Mouse (Mus musculus): ENCODE data around the gene Pias1.
A peak's percentile ranks its signal among the peaks of the same experiment; 100 is the strongest.

The Pias1 gene

GRCm38 (mm10) chr9:62987824-62988223, at the start of gene Pias1:
Pias1 (minus strand) TSS chr9:62987924.
- DNase-seq (ENCODE audit: low read depth) = no peak

- no peak for DNase-seq (ENCODE audit: low read depth)
These were observed 47.7 kb upstream of the Pias1 start for GRCm38 (mm10) chr9:63035431-63035830.

- no peak for DNase-seq (ENCODE audit: low read depth)
These were observed 43.5 kb upstream of the Pias1 start for GRCm38 (mm10) chr9:63031011-63031782.

- DNase-seq (ENCODE audit: low read depth) = no peak
These were observed 34.8 kb upstream of the Pias1 start for GRCm38 (mm10) chr9:63022486-63022885.

GRCm38 (mm10) chr9:63007371-63007770, 19.6 kb upstream of the Pias1 start:
- DNase-seq (ENCODE audit: low read depth) = no peak

- DNase-seq (ENCODE audit: low read depth) = no peak
These were observed 18.5 kb upstream of the Pias1 start for GRCm38 (mm10) chr9:63006081-63006820.

GRCm38 (mm10) chr9:62998561-62998960, 10.8 kb upstream of the Pias1 start:
- DNase-seq (ENCODE audit: low read depth) = no peak

- no peak for DNase-seq (ENCODE audit: low read depth)
These were observed 9.9 kb upstream of the Pias1 start for GRCm38 (mm10) chr9:62997626-62998025.

- no peak for DNase-seq (ENCODE audit: low read depth)
These were observed 7.5 kb upstream of the Pias1 start for GRCm38 (mm10) chr9:62995186-62995585.

- no peak for DNase-seq (ENCODE audit: low read depth)
These were observed 2.4 kb upstream of the Pias1 start for GRCm38 (mm10) chr9:62990134-62990533.

- DNase-seq (ENCODE audit: low read depth) = peak; percentile 98
These were observed 6.9 kb downstream of the Pias1 start for GRCm38 (mm10) chr9:62980777-62981202.

- DNase-seq (ENCODE audit: low read depth) = peak; percentile 48
These were observed 7.5 kb downstream of the Pias1 start for GRCm38 (mm10) chr9:62980162-62980776.

GRCm38 (mm10) chr9:62979461-62980161, 8.1 kb downstream of the Pias1 start:
- no peak for DNase-seq (ENCODE audit: low read depth)

GRCm38 (mm10) chr9:62977152-62977551, 10.6 kb downstream of the Pias1 start:
- DNase-seq (ENCODE audit: low read depth) = peak; percentile 70

GRCm38 (mm10) chr9:62975830-62976229, 11.9 kb downstream of the Pias1 start:
- DNase-seq (ENCODE audit: low read depth) = no peak

GRCm38 (mm10) chr9:62974439-62974838, 13.3 kb downstream of the Pias1 start:
- peak; percentile 70 for DNase-seq (ENCODE audit: low read depth)

- DNase-seq (ENCODE audit: low read depth) = peak; percentile 85
These were observed 15.5 kb downstream of the Pias1 start for GRCm38 (mm10) chr9:62972073-62972745.

GRCm38 (mm10) chr9:62970345-62970744, 17.4 kb downstream of the Pias1 start:
- DNase-seq (ENCODE audit: low read depth) = no peak

- no peak for DNase-seq (ENCODE audit: low read depth)
These were observed 21.7 kb downstream of the Pias1 start for GRCm38 (mm10) chr9:62966018-62966417.

GRCm38 (mm10) chr9:62952713-62953112, 35.0 kb downstream of the Pias1 start:
- DNase-seq (ENCODE audit: low read depth) = no peak

- no peak for DNase-seq (ENCODE audit: low read depth)
These were observed 42.4 kb downstream of the Pias1 start for GRCm38 (mm10) chr9:62945346-62945745.

GRCm38 (mm10) chr9:62944063-62944462, 43.7 kb downstream of the Pias1 start:
- DNase-seq (ENCODE audit: low read depth) = no peak

Data from induced T-regulatory cell, adult 2 months (primary cell).